Mouse (Mus musculus) midbrain, postnatal 0 days (tissue): ENCODE measurements at regions not wholly inside any gene's neighbourhood (a gene's known extent, or its start where the extent isn't known, plus 50 kb on each side); places are given as distances from the start of the nearest gene placed in this dataset.

Experiments used
- ATAC-seq: fragments of 200-750 bp; cut with Nextera tagmentation; 2 replicates; pipeline ENCODE4 v1.8.0; 2017; ENCODE audit warnings: moderate number of reproducible peaks, mild to moderate bottlenecking, moderate TSS enrichment, moderate library complexity; ENCODE audit not compliant: low FRiP score
- DNase-seq: peaks from one replicate; pipeline ENCODE4 v3.0.0-alpha.2; 2015; ENCODE audit warnings: low spot score
- H3K27ac ChIP-seq: fragments of 300-500 bp; sonication (generic); 2 replicates; pipeline ENCODE4 v1.5.1; 2014; ENCODE audit warnings: low read depth, mild to moderate bottlenecking, low read length, mixed read lengths
- H3K27me3 ChIP-seq: fragments of 300-500 bp; sonication (generic); 2 replicates; pipeline ENCODE4 v1.6.1; 2014; ENCODE audit warnings: low read length, control low read depth, mixed read lengths; ENCODE audit not compliant: insufficient read depth
- H3K36me3 ChIP-seq: fragments of 300-500 bp; sonication (generic); 2 replicates; pipeline ENCODE4 v1.6.1; 2014; ENCODE audit warnings: low read length, control low read depth, mixed read lengths; ENCODE audit not compliant: insufficient read depth
- H3K4me1 ChIP-seq: fragments of 300-500 bp; sonication (generic); 2 replicates; pipeline ENCODE4 v1.6.1; 2014; ENCODE audit warnings: mild to moderate bottlenecking, control low read depth, antibody characterized with exemption, low read length, mixed read lengths; ENCODE audit not compliant: insufficient read depth
- H3K4me2 ChIP-seq: fragments of 300-500 bp; sonication (generic); 2 replicates; pipeline ENCODE4 v1.6.1; 2014; ENCODE audit warnings: low read depth, mild to moderate bottlenecking, low read length, mixed read lengths; ENCODE audit not compliant: poor library complexity, severe bottlenecking
- H3K4me3 ChIP-seq: fragments of 300-500 bp; sonication (generic); 2 replicates; pipeline ENCODE4 v1.5.1; 2014; ENCODE audit warnings: low read depth, mild to moderate bottlenecking, low read length, moderate library complexity
- H3K9ac ChIP-seq: fragments of 300-500 bp; sonication (generic); replicated peaks from 2 replicates; pipeline ENCODE4 v1.6.1; 2014; ENCODE audit warnings: mild to moderate bottlenecking, low read length, moderate library complexity, mixed read lengths; ENCODE audit not compliant: poor library complexity, severe bottlenecking
- H3K9me3 ChIP-seq: fragments of 300-500 bp; sonication (generic); 2 replicates; pipeline ENCODE4 v1.6.1; 2016; ENCODE audit warnings: low read length, control low read depth
- CTCF ChIP-seq: IDR thresholded peaks from 2 replicates; pipeline ENCODE4 v1.5.1; 2016; ENCODE audit warnings: antibody characterized with exemption, mild to moderate bottlenecking
- WGBS: fragments of 180-500 bp; shearing (Covaris S2); extraction: QIAGEN DNeasy Blood & Tissue Kit; methylation state at CpG from one replicate; pipeline ENCODE4 v1.1.7; 2014; 5-methylcytosine and 5-hydroxymethylcytosine counted together

- H3K4me3 ChIP-seq = no peak overlapping the region
- DNase-seq (no peak), ATAC-seq (no peak)
- H3K36me3 ChIP-seq = no peaks in the 10 kb centered on the region
- H3K9ac ChIP-seq = no peak overlapping the region
- H3K27me3 ChIP-seq = no peaks in the 10 kb centered on the region
- TF ChIP-seq CTCF = no peak
- whole genome bisulfite sequencing = 97% methylated on average over 4 of the region's 4 CpGs
- no peaks in the 10 kb centered on the region for H3K9me3 ChIP-seq
- no peak overlapping the region for H3K27ac ChIP-seq
- H3K4me1 ChIP-seq = no peaks in the 10 kb centered on the region
- H3K4me2 ChIP-seq = no peak overlapping the region
Observed at GRCm38 (mm10) chr9:23673347-23673860, 424.4 kb upstream of the Npsr1 start.

GRCm38 (mm10) chr9:23674833-23675232 lies 423.0 kb upstream of the Npsr1 start:
- Histone ChIP-seq H3K27ac (no peak overlapping the region), H3K9ac (no peak overlapping the region), H3K4me3 (no peak overlapping the region), H3K4me2 (no peak overlapping the region), H3K4me1 (no peaks in the 10 kb centered on the region), H3K36me3 (no peaks in the 10 kb centered on the region), H3K27me3 (no peaks in the 10 kb centered on the region), H3K9me3 (no peaks in the 10 kb centered on the region)
- peak; percentile 14 for DNase-seq
- TF ChIP-seq CTCF = peak; percentile 49
- WGBS = 46% methylated on average over 8 of the region's 8 CpGs
- no peak for ATAC-seq

GRCm38 (mm10) chr9:23689456-23689855 lies 408.3 kb upstream of the Npsr1 start:
- no peak overlapping the region for H3K9ac ChIP-seq
- DNase-seq (no peak), ATAC-seq (no peak)
- H3K27me3 ChIP-seq = no peaks in the 10 kb centered on the region
- H3K9me3 ChIP-seq = no peaks in the 10 kb centered on the region
- H3K4me3 ChIP-seq = no peak overlapping the region
- H3K4me2 ChIP-seq = no peak overlapping the region
- no peak overlapping the region for H3K27ac ChIP-seq
- H3K4me1 ChIP-seq = no peaks in the 10 kb centered on the region
- no peaks in the 10 kb centered on the region for H3K36me3 ChIP-seq
- no peak for TF ChIP-seq CTCF

GRCm38 (mm10) chr9:23692768-23693441 lies 404.9 kb upstream of the Npsr1 start:
- DNase-seq = peak; percentile 1
- Histone ChIP-seq H3K27me3 (no peaks in the 10 kb centered on the region), H3K9ac (no peak overlapping the region), H3K27ac (no peak overlapping the region), H3K4me3 (no peak overlapping the region), H3K4me2 (no peak overlapping the region), H3K36me3 (no peaks in the 10 kb centered on the region), H3K4me1 (no peaks in the 10 kb centered on the region), H3K9me3 (no peaks in the 10 kb centered on the region)
- no peak for ATAC-seq
- no peak for TF ChIP-seq CTCF
- 48% methylated on average over 8 of the region's 8 CpGs for WGBS

- Histone ChIP-seq H3K4me3 (no peak overlapping the region), H3K4me1 (no peaks in the 10 kb centered on the region), H3K9ac (no peak overlapping the region), H3K4me2 (no peak overlapping the region), H3K9me3 (no peaks in the 10 kb centered on the region), H3K27me3 (no peaks in the 10 kb centered on the region), H3K36me3 (no peaks in the 10 kb centered on the region), H3K27ac (no peak overlapping the region)
- no peak for ATAC-seq
- no peak for DNase-seq
- no peak for TF ChIP-seq CTCF
- 43% methylated on average over 1 of the region's 1 CpGs for WGBS
Observed at GRCm38 (mm10) chr9:23693442-23693829, 404.4 kb upstream of the Npsr1 start.

- Histone ChIP-seq H3K27ac (no peak overlapping the region), H3K36me3 (no peaks in the 10 kb centered on the region), H3K4me2 (no peak overlapping the region), H3K4me3 (no peak overlapping the region), H3K9me3 (no peaks in the 10 kb centered on the region), H3K4me1 (no peaks in the 10 kb centered on the region), H3K27me3 (no peaks in the 10 kb centered on the region), H3K9ac (no peak overlapping the region)
- WGBS = 93% methylated on average over 2 of the region's 2 CpGs
- DNase-seq (no peak), ATAC-seq (no peak)
- no peak for TF ChIP-seq CTCF
Observed at GRCm38 (mm10) chr9:23694481-23694880, 403.3 kb upstream of the Npsr1 start.
